26 mouse cellular contexts compared by ENCODE assay signal in genomic region chr17:46275506-46275905, GRCm38 (mm10). TPM values are rescaled to one million over a fixed set of nuclear protein-coding genes. Genes with fewer than 3 reads are reported as not detected.
A peak's percentile ranks its signal among the peaks of the same experiment; 100 is the strongest.
DNase-seq lines count a peak whose midpoint lies in the region; ATAC-seq and TF ChIP-seq lines count a peak whose summit lies in the region.
"Had no signal": no experiment of that assay in that cellular context is flagged by ENCODE, and none has a peak within 500 bp of the region (broad histone marks: within the 10 kb centered on the region; RNA-seq: fewer than 3 reads in every experiment).

No protein-coding gene starts in this region.

- no peak for TF ChIP-seq POLR2A in cerebellum, adult 2 months (IDR thresholded peaks at IDR 0.05; ENCODE audit: borderline replicate concordance, insufficient read depth, low read length)

- peak; percentile 33 for DNase-seq in forebrain, embryonic 11.5 days (ENCODE audit: low spot score)
- DNase-seq in 3T3-L1 (ENCODE audit: low read depth, low spot score) (peak; percentile 87), ES-E14 (ENCODE audit: low read depth, low spot score) (no peak)
- DNase-seq in embryo, embryonic 10.5 days (ENCODE audit: low spot score): no peak
- DNase-seq in heart, postnatal 10 days: no peak
- DNase-seq in cerebellum, adult 2 months: no peak
- DNase-seq: adrenal gland, adult 8-10 months; adrenal gland, postnatal 25 days; cerebellum, adult 11-12 months; cerebellum, adult 9-10 months; cerebellum, postnatal 14 days; gastrocnemius, postnatal 10 days; heart, postnatal 14 days; kidney, adult 2 months had no signal

- H3K4me2 ChIP-seq in forebrain, embryonic 11.5 days (ENCODE audit: low read depth, low read length, severe bottlenecking): no peak overlapping the region
- no peak overlapping the region for H3K4me2 ChIP-seq in forebrain, embryonic 16.5 days (ENCODE audit: low read length)
- no peak overlapping the region for H3K4me2 ChIP-seq in embryonic facial prominence, embryonic 15.5 days (replicated peaks)
- H3K4me2 ChIP-seq: heart, embryonic 11.5 days; heart, embryonic 15.5 days; hindbrain, embryonic 12.5 days; hindbrain, embryonic 15.5 days had no signal

- in situ Hi-C loops in ES-E14 (cut with MboI; ENCODE audit: low sequenced_read_pairs in 2 of 2, unreplicated experiment in 2 of 2): no loop called here

- no peak overlapping the region for H3K4me3 ChIP-seq in forebrain, embryonic 11.5 days (ENCODE audit: low read depth, low read length)
- H3K4me3 ChIP-seq in forebrain, embryonic 16.5 days (replicated peaks; ENCODE audit: low read length): no peak overlapping the region
- no peak overlapping the region for H3K4me3 ChIP-seq in ES-E14 (ENCODE audit: insufficient read depth in 1 of 2, low read depth in 1 of 2, low read length in 2 of 2, poor library complexity in 1 of 2, severe bottlenecking in 1 of 2)
- H3K4me3 ChIP-seq in embryonic facial prominence, embryonic 15.5 days (replicated peaks): no peak overlapping the region
- no peak overlapping the region for H3K4me3 ChIP-seq in cerebellum, adult 2 months (replicated peaks; ENCODE audit: insufficient read depth, low read depth, low read length)
- H3K4me3 ChIP-seq: forebrain, embryonic 10.5 days; heart, embryonic 15.5 days; hindbrain, embryonic 12.5 days; hindbrain, embryonic 15.5 days had no signal

- H3K9ac ChIP-seq in forebrain, embryonic 11.5 days (ENCODE audit: low read length): no peak overlapping the region
- H3K9ac ChIP-seq in forebrain, embryonic 16.5 days (replicated peaks; ENCODE audit: low read depth, low read length): no peak overlapping the region
- 0 out of 2 replicates have a peak overlapping the region, but pooled peaks have one; percentile 4 for H3K9ac ChIP-seq in ES-E14 (ENCODE audit: insufficient read depth, low read depth, low read length, poor library complexity, severe bottlenecking)
- H3K9ac ChIP-seq in embryonic facial prominence, embryonic 15.5 days: no peak overlapping the region
- H3K9ac ChIP-seq: heart, embryonic 15.5 days; hindbrain, embryonic 12.5 days; hindbrain, embryonic 15.5 days had no signal

- no peaks in the 10 kb centered on the region for H3K27me3 ChIP-seq in forebrain, embryonic 11.5 days (ENCODE audit: control insufficient read depth, insufficient read depth, low read length)
- no peaks in the 10 kb centered on the region for H3K27me3 ChIP-seq in forebrain, embryonic 16.5 days (replicated peaks; ENCODE audit: control insufficient read depth, insufficient read depth, low read length)
- H3K27me3 ChIP-seq in embryonic facial prominence, embryonic 15.5 days: no peaks in the 10 kb centered on the region
- no peaks in the 10 kb centered on the region for H3K27me3 ChIP-seq in cerebellum, adult 2 months (ENCODE audit: control insufficient read depth, insufficient read depth, low read length)
- H3K27me3 ChIP-seq: heart, embryonic 15.5 days; hindbrain, embryonic 12.5 days; hindbrain, embryonic 15.5 days had no signal

- H3K36me3 ChIP-seq in forebrain, embryonic 11.5 days (ENCODE audit: control insufficient read depth, insufficient read depth, low read length): no peaks in the 10 kb centered on the region; the same call in 1 of the 2 replicates
- H3K36me3 ChIP-seq in forebrain, embryonic 16.5 days (ENCODE audit: control insufficient read depth, insufficient read depth): no peaks in the 10 kb centered on the region; the same call in 1 of the 2 replicates
- peaks cover 38% of the 10 kb centered on the region for H3K36me3 ChIP-seq in ES-E14 (ENCODE audit: control insufficient read depth, insufficient read depth, low read length, poor library complexity, severe bottlenecking)
- H3K36me3 ChIP-seq in embryonic facial prominence, embryonic 15.5 days: peaks cover 36% of the 10 kb centered on the region

- H3K27ac ChIP-seq in forebrain, embryonic 11.5 days (ENCODE audit: low read depth, low read length): no peak overlapping the region
- H3K27ac ChIP-seq in forebrain, embryonic 16.5 days (ENCODE audit: low read length): no peak overlapping the region
- no peak overlapping the region for H3K27ac ChIP-seq in ES-E14 (ENCODE audit: insufficient read depth, low read depth, low read length, poor library complexity, severe bottlenecking)
- 0 out of 2 replicates have a peak overlapping the region, but pooled peaks have one; percentile 28 for H3K27ac ChIP-seq in embryonic facial prominence, embryonic 15.5 days (replicated peaks)
- no peak overlapping the region for H3K27ac ChIP-seq in cerebellum, adult 2 months (ENCODE audit: insufficient read depth, low read length)
- H3K27ac ChIP-seq: forebrain, embryonic 10.5 days; heart, embryonic 15.5 days; hindbrain, embryonic 12.5 days; hindbrain, embryonic 15.5 days had no signal

- H3K4me1 ChIP-seq in forebrain, embryonic 11.5 days (replicated peaks; ENCODE audit: control insufficient read depth, insufficient read depth, low read length): no peaks in the 10 kb centered on the region
- H3K4me1 ChIP-seq in forebrain, embryonic 16.5 days (replicated peaks; ENCODE audit: control insufficient read depth, insufficient read depth, low read length): no peaks in the 10 kb centered on the region
- H3K4me1 ChIP-seq in ES-E14 (ENCODE audit: control insufficient read depth in 2 of 2, insufficient read depth in 2 of 2, low read length in 2 of 2, poor library complexity in 1 of 2): peaks cover 0 to 8% of the 10 kb centered on the region in 2 experiments; a peak in 1 of 4 replicates
- peaks cover 76% of the 10 kb centered on the region for H3K4me1 ChIP-seq in embryonic facial prominence, embryonic 15.5 days
- H3K4me1 ChIP-seq in cerebellum, adult 2 months (ENCODE audit: control insufficient read depth, insufficient read depth, low read length): no peaks in the 10 kb centered on the region
- H3K4me1 ChIP-seq: hindbrain, embryonic 15.5 days had no signal

- WGBS in forebrain, embryonic 11.5 days: 95% methylated on average over 10 of the region's 10 CpGs
- 90% methylated on average over 10 of the region's 10 CpGs for WGBS in forebrain, embryonic 16.5 days
- 91% methylated on average over 10 of the region's 10 CpGs for WGBS in embryonic facial prominence, embryonic 15.5 days
- WGBS in cerebellum, adult 2 months: 83% methylated on average over 10 of the region's 10 CpGs

- intact Hi-C loops in heart, postnatal 10 days (cut with DNase I): no loop called here

- H3K9me3 ChIP-seq in forebrain, embryonic 11.5 days (ENCODE audit: control insufficient read depth, low read length): no peaks in the 10 kb centered on the region
- no peaks in the 10 kb centered on the region for H3K9me3 ChIP-seq in forebrain, embryonic 16.5 days (ENCODE audit: control insufficient read depth, low read length)
- H3K9me3 ChIP-seq in ES-E14 (ENCODE audit: control insufficient read depth, insufficient read depth, low read depth, low read length): no peaks in the 10 kb centered on the region
- H3K9me3 ChIP-seq in embryonic facial prominence, embryonic 15.5 days (replicated peaks): no peaks in the 10 kb centered on the region
- H3K9me3 ChIP-seq: forebrain, embryonic 10.5 days; G1E; heart, embryonic 15.5 days; hindbrain, embryonic 12.5 days; hindbrain, embryonic 15.5 days had no signal

- TF ChIP-seq CTCF in cerebellum, adult 2 months (IDR thresholded peaks at IDR 0.05; ENCODE audit: borderline replicate concordance, insufficient read depth, low read depth, low read length): no peak

- ATAC-seq in forebrain, embryonic 11.5 days (replicated peaks; ENCODE audit: low FRiP score): no peak
- ATAC-seq in forebrain, embryonic 16.5 days: no peak
- ATAC-seq in embryonic facial prominence, embryonic 15.5 days (ENCODE audit: insufficient number of reproducible peaks, low FRiP score, low TSS enrichment, low read depth): no peak
- ATAC-seq: forebrain, embryonic 14.5 days; intestine, postnatal 0 days had no signal

RNA-seq across cellular contexts. Expression of gene Tjap1, which starts 7.3 kb away (rescaled TPM):
- 62.6 and 63.4 TPM in 2 replicates for polyA plus RNA-seq in forebrain, embryonic 11.5 days (2014; fragmentation: Nextera tagmentation; extraction: Ambion mirVana)
- 31.4 and 35.5 TPM in 2 replicates for polyA plus RNA-seq in forebrain, embryonic 16.5 days (2015; fragmentation: Nextera tagmentation; extraction: Ambion mirVana)
- total RNA-seq in ES-E14 (2012; rRNA removed): 27.7 and 33.0 TPM in 2 replicates
- polyA plus RNA-seq in embryonic facial prominence, embryonic 15.5 days (2015; fragmentation: Nextera tagmentation; extraction: Ambion mirVana): 56.0 and 64.0 TPM in 2 replicates
- total RNA-seq in heart, postnatal 10 days (2021): 10 to 100 TPM; 54.0 to 56.3 TPM
- polyA plus RNA-seq in cerebellum, adult 2 months (2012; rRNA removed): 64.8 and 65.9 TPM in 2 replicates

RNA-seq across cellular contexts. Expression of gene Dlk2, which starts 21.7 kb away (rescaled TPM):
- polyA plus RNA-seq in forebrain, embryonic 11.5 days (2014; fragmentation: Nextera tagmentation; extraction: Ambion mirVana): 1.2 and 1.5 TPM in 2 replicates
- 8.6 and 13.0 TPM in 2 replicates for polyA plus RNA-seq in forebrain, embryonic 16.5 days (2015; fragmentation: Nextera tagmentation; extraction: Ambion mirVana)
- total RNA-seq in ES-E14 (2012; rRNA removed): 1.3 and 1.4 TPM in 2 replicates
- 16.6 and 16.8 TPM in 2 replicates for polyA plus RNA-seq in embryonic facial prominence, embryonic 15.5 days (2015; fragmentation: Nextera tagmentation; extraction: Ambion mirVana)
- total RNA-seq in heart, postnatal 10 days (2021): 1 to 10 TPM in 1 of 2 experiments, under 1 TPM in 1; 0.57 to 1.0 TPM
- 8.8 and 9.0 TPM in 2 replicates for polyA plus RNA-seq in cerebellum, adult 2 months (2012; rRNA removed)
- total RNA-seq: adrenal gland, postnatal 25 days; hematopoietic stem cell, adult 5-6 weeks had no signal
- polyA plus RNA-seq: G1E; kidney, embryonic 14.5 days had no signal

RNA-seq across cellular contexts. Expression of gene Lrrc73, which starts 22.2 kb away (rescaled TPM):
- polyA plus RNA-seq in forebrain, embryonic 11.5 days (2014; fragmentation: Nextera tagmentation; extraction: Ambion mirVana): 2.3 and 3.8 TPM in 2 replicates
- polyA plus RNA-seq in forebrain, embryonic 16.5 days (2015; fragmentation: Nextera tagmentation; extraction: Ambion mirVana): 9.6 and 12.6 TPM in 2 replicates
- 1.3 TPM in 2 replicates for total RNA-seq in ES-E14 (2012; rRNA removed)
- 2.3 and 3.7 TPM in 2 replicates for polyA plus RNA-seq in embryonic facial prominence, embryonic 15.5 days (2015; fragmentation: Nextera tagmentation; extraction: Ambion mirVana)
- total RNA-seq in heart, postnatal 10 days (2021): under 1 TPM; 0.38 to 0.40 TPM
- polyA plus RNA-seq in cerebellum, adult 2 months (2012; rRNA removed): 26.8 and 28.1 TPM in 2 replicates
- total RNA-seq: hematopoietic stem cell, adult 5-6 weeks had no signal

RNA-seq across cellular contexts. Expression of gene Yipf3, which starts 27.6 kb away (rescaled TPM):
- polyA plus RNA-seq in forebrain, embryonic 11.5 days (2014; fragmentation: Nextera tagmentation; extraction: Ambion mirVana): 57.8 and 75.5 TPM in 2 replicates
- 88.5 and 91.6 TPM in 2 replicates for polyA plus RNA-seq in forebrain, embryonic 16.5 days (2015; fragmentation: Nextera tagmentation; extraction: Ambion mirVana)
- total RNA-seq in ES-E14 (2012; rRNA removed): 59.3 and 68.6 TPM in 2 replicates
- 141 and 147 TPM in 2 replicates for polyA plus RNA-seq in embryonic facial prominence, embryonic 15.5 days (2015; fragmentation: Nextera tagmentation; extraction: Ambion mirVana)
- 10 to 100 TPM; 69.3 to 75.1 TPM for total RNA-seq in heart, postnatal 10 days (2021)
- polyA plus RNA-seq in cerebellum, adult 2 months (2012; rRNA removed): 111 and 117 TPM in 2 replicates

RNA-seq across cellular contexts. Expression of gene Polr1c, which starts 27.7 kb away (rescaled TPM):
- 111 and 118 TPM in 2 replicates for polyA plus RNA-seq in forebrain, embryonic 11.5 days (2014; fragmentation: Nextera tagmentation; extraction: Ambion mirVana)
- 87.7 and 88.1 TPM in 2 replicates for polyA plus RNA-seq in forebrain, embryonic 16.5 days (2015; fragmentation: Nextera tagmentation; extraction: Ambion mirVana)
- total RNA-seq in ES-E14 (2012; rRNA removed): 177 and 213 TPM in 2 replicates
- polyA plus RNA-seq in embryonic facial prominence, embryonic 15.5 days (2015; fragmentation: Nextera tagmentation; extraction: Ambion mirVana): 81.3 and 83.1 TPM in 2 replicates
- 10 to 100 TPM; 23.8 to 26.9 TPM for total RNA-seq in heart, postnatal 10 days (2021)
- polyA plus RNA-seq in cerebellum, adult 2 months (2012; rRNA removed): 62.5 and 65.2 TPM in 2 replicates

Comparison
In these comparisons a context has a peak if more than half of its experiments do, and no peak if none do; other contexts are left out.
1. DNase-seq: peak in forebrain, embryonic 11.5 days (single experiment) and 3T3-L1 (single experiment); none in ES-E14 (single experiment), embryo, embryonic 10.5 days (single experiment), heart, postnatal 10 days (0 of 2) and cerebellum, adult 2 months (0 of 2).